Mouse (Mus musculus): ENCODE measurements around the gene Hoxa4.

DNA sequence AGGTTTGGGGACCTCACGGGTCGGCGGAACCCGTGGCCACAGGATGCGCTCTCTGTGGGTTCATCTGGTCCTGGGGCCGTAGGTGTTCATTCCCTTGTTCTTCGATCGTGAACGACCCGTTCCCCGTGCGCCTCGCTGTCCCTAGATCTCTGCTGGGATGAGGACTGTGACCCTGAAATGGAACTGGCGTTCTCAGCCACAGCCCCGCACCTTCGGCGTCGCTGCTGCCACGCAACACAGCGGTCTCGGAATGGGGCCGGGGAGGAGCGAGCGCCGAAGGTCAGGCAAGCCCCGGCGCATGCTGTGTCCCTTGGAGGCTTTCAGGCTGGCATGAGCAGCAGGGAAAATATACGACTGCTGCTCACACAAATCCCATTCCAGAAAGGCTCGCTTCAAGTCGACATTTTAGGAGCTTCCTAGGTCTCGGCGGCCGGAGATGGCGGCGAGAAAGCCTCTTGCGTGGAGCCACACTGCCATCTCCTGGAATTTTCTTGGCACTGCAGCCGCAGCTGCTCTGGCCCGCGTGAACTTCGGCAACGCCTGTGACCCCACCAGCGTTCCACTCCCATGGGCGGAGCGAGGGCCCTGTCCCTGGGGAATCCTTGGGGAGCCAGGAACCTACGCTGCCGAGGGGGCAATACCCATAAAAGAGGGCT, 29.9 kb upstream of the Hoxa4 start, which contains the start of gene Hoxa7:
- TF ChIP-seq POLR2A (IDR thresholded peaks at IDR 0.05; ENCODE audit: low read depth, low read length), result peak; percentile 45; the same call in 1 of the 2 replicates
- TF ChIP-seq PAX5 (IDR thresholded peaks at IDR 0.05; ENCODE audit: low read length), result no peak
- peak; percentile 83 to 98 for TF ChIP-seq CTCF (conservative IDR thresholded peaks at IDR 0.05 in 1 of 2, IDR thresholded peaks at IDR 0.05 in 1 of 2; ENCODE audit: low read depth in 2 of 2, low read length in 2 of 2)
- TF ChIP-seq KAT2A (IDR thresholded peaks at IDR 0.05; ENCODE audit: insufficient replicate concordance, low read length), result no peak
- no peak for TF ChIP-seq MAFK (IDR thresholded peaks at IDR 0.05; ENCODE audit: insufficient replicate concordance, low read length)
- TF ChIP-seq ZNF384 (IDR thresholded peaks at IDR 0.05; ENCODE audit: low read depth, low read length), result no peak
- no peak for TF ChIP-seq ZMIZ1 (IDR thresholded peaks at IDR 0.05; ENCODE audit: low read depth, low read length)
- no peak for TF ChIP-seq ETS1 (conservative IDR thresholded peaks at IDR 0.05; ENCODE audit: low read depth, low read length)
- peak; percentile 85 for TF ChIP-seq SMC3 (IDR thresholded peaks at IDR 0.05; ENCODE audit: low read depth, low read length)
- no peak for TF ChIP-seq JUND (conservative IDR thresholded peaks at IDR 0.05; ENCODE audit: low read depth, low read length)

Data from CH12.LX (cell line).